Mouse (Mus musculus): ENCODE measurements around the gene Tnfrsf4.

- TF ChIP-seq CTCF (IDR thresholded peaks at IDR 0.05; ENCODE audit: control insufficient read depth, insufficient read depth, insufficient replicate concordance, low read depth, low read length) (no peak), POLR2A (IDR thresholded peaks at IDR 0.05; ENCODE audit: control insufficient read depth, low read depth, low read length) (no peak)
Measured at GRCm38 (mm10) chr4:156013637-156014036, at the start of gene Tnfrsf4.
